Mouse (Mus musculus) liver, embryonic 14.5 days (tissue): ENCODE data around the gene 4931422A03Rik. TPM values are rescaled to one million over a fixed set of nuclear protein-coding genes. Genes with fewer than 3 reads are reported as not detected.

Experiments used
- ATAC-seq: fragments of 200-750 bp; cut with Nextera tagmentation; 2 replicates; pipeline ENCODE4 v1.8.0; 2017; ENCODE audit warnings: moderate number of reproducible peaks, mild to moderate bottlenecking, moderate library complexity; ENCODE audit not compliant: insufficient read depth
- DNase-seq, 3 experiments: peaks; one replicate each; pipeline ENCODE4 v3.0.0-alpha.2; 2012 to 2013; ENCODE audit warnings: low read depth in 3 of 3, low spot score in 3 of 3
- H3K27ac ChIP-seq: fragments of 300-500 bp; sonication (generic); 2 replicates; pipeline ENCODE4 v1.5.1; 2014; ENCODE audit warnings: moderate library complexity, mild to moderate bottlenecking, control low read depth, inconsistent platforms
- H3K27me3 ChIP-seq: fragments of 300-500 bp; sonication (generic); 2 replicates; pipeline ENCODE4 v1.6.1; 2014; ENCODE audit warnings: mild to moderate bottlenecking, low read length, moderate library complexity; ENCODE audit not compliant: control insufficient read depth, insufficient read depth
- H3K36me3 ChIP-seq: fragments of 300-500 bp; sonication (generic); replicated peaks from 2 replicates; pipeline ENCODE4 v1.6.1; 2014; ENCODE audit warnings: low read depth; ENCODE audit not compliant: control insufficient read depth, insufficient read depth
- H3K4me1 ChIP-seq, 2 experiments: fragments of 200-500 bp in 1 of 2; fragments of 300-500 bp in 1 of 2; sonication (generic) in 1 of 2; replicated peaks; 2 replicates each; pipeline ENCODE4 v1.6.1; 2012 to 2014; ENCODE audit warnings: antibody characterized with exemption in 1 of 2, inconsistent platforms in 1 of 2, low read length in 1 of 2; ENCODE audit not compliant: control insufficient read depth in 2 of 2, insufficient read depth in 2 of 2
- H3K4me2 ChIP-seq: fragments of 300-500 bp; sonication (generic); 2 replicates; pipeline ENCODE4 v1.6.1; 2014; ENCODE audit warnings: low read depth, mild to moderate bottlenecking, control low read depth, moderate library complexity
- H3K4me3 ChIP-seq, 2 experiments: fragments of 200-500 bp in 1 of 2; fragments of 300-500 bp in 1 of 2; sonication (generic) in 1 of 2; 2 replicates each; pipeline ENCODE4 v1.5.1; 2012 to 2014; ENCODE audit warnings: low read depth in 2 of 2, low read length in 2 of 2, mild to moderate bottlenecking in 2 of 2, control low read depth in 1 of 2, inconsistent platforms in 1 of 2, moderate library complexity in 1 of 2; ENCODE audit not compliant: insufficient read depth in 1 of 2
- H3K9ac ChIP-seq: fragments of 300-500 bp; sonication (generic); replicated peaks from 2 replicates; pipeline ENCODE4 v1.6.1; 2014; ENCODE audit warnings: mild to moderate bottlenecking, control low read depth, moderate library complexity
- H3K9me3 ChIP-seq: fragments of 300-500 bp; sonication (generic); 2 replicates; pipeline ENCODE4 v1.6.1; 2016; ENCODE audit warnings: low read length, mixed read lengths; ENCODE audit not compliant: control insufficient read depth
- CTCF ChIP-seq: IDR thresholded peaks from 2 replicates; pipeline ENCODE4 v1.5.1; 2016; ENCODE audit warnings: antibody characterized with exemption, low read depth, control low read depth
- EP300 ChIP-seq: IDR thresholded peaks from 2 replicates; pipeline ENCODE4 v1.6.1; 2016; ENCODE audit warnings: antibody characterized with exemption, low read depth
- WGBS: fragments of 180-500 bp; shearing (Covaris S2); extraction: QIAGEN DNeasy Blood & Tissue Kit; methylation state at CpG from one replicate; pipeline ENCODE4 v1.1.7; 2014; ENCODE audit not compliant: insufficient replicate concordance; 5-methylcytosine and 5-hydroxymethylcytosine counted together
- polyA plus RNA-seq, 2 experiments: library from polyadenylated mRNA; depleted of rRNA in 1 of 2; stranded (reverse) in 1 of 2; unstranded in 1 of 2; fragments of >200 nt; fragmentation: Nextera tagmentation in 1 of 2; extraction: Ambion mirVana in 1 of 2; gene quantifications; 2 replicates each; pipeline versions ENCODE4 v1.2.1 to v1.2.3; 2012 to 2014

The 4931422A03Rik gene
- polyA plus RNA-seq, 2 experiments, result 0.86 TPM; not detected in 1

DNA sequence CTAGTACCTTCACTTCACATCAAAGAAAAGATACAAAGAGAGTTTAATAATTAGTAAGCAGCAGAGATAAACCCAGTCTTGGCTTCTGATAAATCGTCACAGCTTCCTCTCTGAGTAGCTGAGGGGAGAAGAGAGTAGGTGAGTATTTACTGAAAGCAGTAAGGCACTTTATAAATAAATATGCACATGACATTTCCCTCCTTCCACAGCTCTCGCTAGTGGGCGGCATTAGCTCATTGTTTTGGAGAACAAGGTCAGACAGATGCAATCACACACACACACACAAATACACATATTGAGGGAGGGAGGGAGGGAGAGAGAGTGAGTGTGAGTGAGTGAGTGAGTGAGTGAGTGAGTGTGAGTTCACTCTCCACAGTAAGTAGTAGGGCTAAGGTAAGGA, 8.2 kb upstream of the 4931422A03Rik start:
- peaks cover 0 to 5% of the 10 kb centered on the region in 2 experiments; a peak in 1 of 4 replicates for H3K4me1 ChIP-seq
- H3K27ac ChIP-seq, result no peak overlapping the region
- H3K36me3 ChIP-seq, result peaks cover 68% of the 10 kb centered on the region
- H3K9ac ChIP-seq, result no peak overlapping the region
- WGBS, result 70% methylated on average over 3 of the region's 3 CpGs
- no peaks in the 10 kb centered on the region for H3K9me3 ChIP-seq
- TF ChIP-seq EP300 (no peak), CTCF (no peak)
- H3K27me3 ChIP-seq, result no peaks in the 10 kb centered on the region
- no peak overlapping the region for H3K4me2 ChIP-seq
- H3K4me3 ChIP-seq, result no peak overlapping the region
- ATAC-seq (no peak), DNase-seq (no peak)

DNA sequence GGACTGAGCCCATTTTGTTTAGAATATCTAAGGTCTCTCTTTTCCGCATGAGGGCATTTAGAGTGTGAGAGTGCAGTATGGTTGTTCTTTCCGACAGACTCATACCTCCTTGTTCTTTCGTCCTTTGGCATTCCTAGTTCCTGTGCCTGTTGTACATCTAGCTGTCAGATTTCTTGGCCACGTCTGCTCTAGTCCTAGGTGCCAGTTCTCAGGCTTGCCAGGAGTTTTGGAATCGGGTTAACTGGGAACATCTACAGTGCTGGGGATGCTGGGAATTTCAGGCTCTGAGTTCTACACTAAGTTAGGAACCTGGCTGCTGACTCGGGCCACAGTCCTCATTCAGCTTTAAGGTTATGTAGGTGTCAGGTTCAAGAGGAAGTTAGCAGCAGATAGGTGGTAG, 7.4 kb upstream of the 4931422A03Rik start:
- DNase-seq (no peak), ATAC-seq (no peak)
- no peak overlapping the region for H3K4me2 ChIP-seq
- H3K4me1 ChIP-seq, result peaks cover 0 to 4% of the 10 kb centered on the region in 2 experiments; a peak in 2 of 4 replicates
- WGBS, result 81% methylated on average over 6 of the region's 6 CpGs
- no peaks in the 10 kb centered on the region for H3K9me3 ChIP-seq
- no peak overlapping the region for H3K4me3 ChIP-seq
- no peaks in the 10 kb centered on the region for H3K27me3 ChIP-seq
- H3K9ac ChIP-seq, result no peak overlapping the region
- H3K27ac ChIP-seq, result no peak overlapping the region
- peaks cover 65% of the 10 kb centered on the region for H3K36me3 ChIP-seq
- no peak for TF ChIP-seq EP300

DNA sequence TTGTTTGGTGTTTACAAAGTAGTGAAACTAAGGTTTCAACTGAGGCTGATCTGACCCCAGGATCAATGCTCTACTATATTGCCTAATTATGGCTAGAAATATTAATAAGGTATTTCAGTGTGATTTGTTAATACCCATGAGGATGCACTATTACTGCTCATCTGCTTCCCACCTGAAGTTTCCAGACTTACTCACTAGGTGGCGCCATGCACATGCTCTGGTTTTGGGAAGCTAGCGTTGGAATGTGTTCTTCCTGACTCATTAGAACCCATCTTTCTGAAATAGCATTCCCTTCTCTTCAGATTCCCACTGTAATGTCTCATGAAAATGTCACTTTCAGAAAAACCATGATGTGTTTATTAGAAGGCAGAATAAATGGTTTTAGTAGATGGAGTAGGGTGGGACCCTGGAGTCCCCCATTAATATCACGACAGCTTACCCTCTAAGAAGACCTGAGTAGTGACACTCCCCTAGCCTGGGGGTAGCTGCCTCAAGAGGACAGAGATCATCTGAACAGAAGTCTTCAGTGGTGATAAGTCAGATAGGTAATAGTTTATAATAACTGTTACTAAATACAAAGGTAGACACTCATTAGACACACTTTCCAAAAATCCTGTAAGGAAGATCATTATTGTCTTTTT, 6.8 kb upstream of the 4931422A03Rik start:
- 31% methylated on average over 3 of the region's 3 CpGs for WGBS
- no peak overlapping the region for H3K27ac ChIP-seq

DNA sequence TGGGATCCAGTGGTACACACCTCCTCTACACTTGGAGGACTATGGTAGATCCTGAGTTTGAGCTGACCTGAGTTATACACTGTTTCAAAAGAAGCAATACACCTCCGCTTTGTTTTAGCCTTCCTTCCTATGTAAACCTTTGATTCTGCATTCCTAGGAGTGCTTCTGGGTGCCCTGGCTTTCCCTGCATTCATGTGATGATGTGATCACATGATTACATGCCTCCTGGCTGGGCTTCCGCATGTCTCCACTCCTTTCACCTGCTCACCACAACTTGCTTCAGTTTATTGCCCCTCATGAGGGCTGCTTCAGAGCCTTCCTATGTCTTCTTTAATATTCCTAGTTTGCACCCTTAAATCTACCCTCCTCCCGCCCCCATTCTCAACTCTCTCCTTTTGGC, 3.9 kb upstream of the 4931422A03Rik start:
- H3K9ac ChIP-seq, result no peak overlapping the region
- 85% methylated on average over 3 of the region's 3 CpGs for WGBS
- ATAC-seq, result no peak
- no peaks in the 10 kb centered on the region for H3K27me3 ChIP-seq
- no peak overlapping the region for H3K4me3 ChIP-seq
- H3K27ac ChIP-seq, result no peak overlapping the region
- peaks cover 43% of the 10 kb centered on the region for H3K36me3 ChIP-seq
- DNase-seq, result no peak
- H3K9me3 ChIP-seq, result no peaks in the 10 kb centered on the region
- TF ChIP-seq EP300, result no peak
- TF ChIP-seq CTCF, result no peak
- peaks cover 14 to 17% of the 10 kb centered on the region in 2 experiments for H3K4me1 ChIP-seq
- H3K4me2 ChIP-seq, result no peak overlapping the region

More for the DNA sequence above, 6.8 kb upstream of the 4931422A03Rik start:
- Histone ChIP-seq H3K9me3 (no peaks in the 10 kb centered on the region), H3K27me3 (no peaks in the 10 kb centered on the region), H3K36me3 (peaks cover 60% of the 10 kb centered on the region), H3K4me3 (no peak overlapping the region), H3K9ac (no peak overlapping the region), H3K4me2 (no peak overlapping the region), H3K4me1 (peaks cover 3 to 5% of the 10 kb centered on the region in 2 experiments; a peak in 2 of 4 replicates)
- TF ChIP-seq CTCF (peak; percentile 93), EP300 (no peak; the same call in 1 of the 2 replicates)
- peak; percentile 53 to 68 (median 56) for DNase-seq
- peak; percentile 41 for ATAC-seq

GRCm38 (mm10) chr2:104030381-104030780, 2.2 kb upstream of the 4931422A03Rik start:
- H3K9ac ChIP-seq, result 0 out of 2 replicates have a peak overlapping the region, but pooled peaks have one; percentile 7
- H3K4me2 ChIP-seq, result peak overlapping the region; percentile 77
- H3K4me3 ChIP-seq, result no peak overlapping the region
- H3K27ac ChIP-seq, result no peak overlapping the region
- ATAC-seq, result no peak
- peaks cover 29% of the 10 kb centered on the region for H3K36me3 ChIP-seq
- TF ChIP-seq EP300 (no peak), CTCF (no peak)
- 71% methylated on average over 3 of the region's 3 CpGs for WGBS
- DNase-seq, result no peak
- H3K27me3 ChIP-seq, result no peaks in the 10 kb centered on the region
- H3K9me3 ChIP-seq, result no peaks in the 10 kb centered on the region
- peaks cover 14 to 17% of the 10 kb centered on the region in 2 experiments for H3K4me1 ChIP-seq
